Mouse (Mus musculus) hindbrain, embryonic 13.5 days (tissue): ENCODE results near the gene Kctd15. TPM values are rescaled to one million over a fixed set of nuclear protein-coding genes. Genes with fewer than 3 reads are reported as not detected.

Source experiments
- ATAC-seq: fragments of 200-750 bp; cut with Nextera tagmentation; 2 replicates; pipeline ENCODE4 v1.8.0; 2017; ENCODE audit warnings: moderate TSS enrichment; ENCODE audit not compliant: low FRiP score
- H3K27ac ChIP-seq: fragments of 300-500 bp; sonication (generic); 2 replicates; pipeline ENCODE4 v1.5.1; 2015; ENCODE audit warnings: inconsistent platforms, mild to moderate bottlenecking, moderate library complexity
- H3K27me3 ChIP-seq: fragments of 300-500 bp; sonication (generic); 2 replicates; pipeline ENCODE4 v1.6.1; 2015; ENCODE audit warnings: mild to moderate bottlenecking, inconsistent platforms
- H3K36me3 ChIP-seq: fragments of 300-500 bp; sonication (generic); 2 replicates; pipeline ENCODE4 v1.6.1; 2015; ENCODE audit warnings: mild to moderate bottlenecking, inconsistent platforms
- H3K4me1 ChIP-seq: fragments of 300-500 bp; sonication (generic); replicated peaks from 2 replicates; pipeline ENCODE4 v1.6.1; 2015; ENCODE audit warnings: inconsistent platforms
- H3K4me2 ChIP-seq: fragments of 300-500 bp; sonication (generic); 2 replicates; pipeline ENCODE4 v1.6.1; 2015; ENCODE audit warnings: inconsistent platforms, mild to moderate bottlenecking, moderate library complexity
- H3K4me3 ChIP-seq: fragments of 300-500 bp; sonication (generic); 2 replicates; pipeline ENCODE4 v1.5.1; 2015; ENCODE audit warnings: mild to moderate bottlenecking, inconsistent platforms
- H3K9ac ChIP-seq: fragments of 300-500 bp; sonication (generic); 2 replicates; pipeline ENCODE4 v1.6.1; 2015; ENCODE audit warnings: mild to moderate bottlenecking, inconsistent platforms
- H3K9me3 ChIP-seq: fragments of 300-500 bp; sonication (generic); 2 replicates; pipeline ENCODE4 v1.6.1; 2016; ENCODE audit warnings: inconsistent platforms
- WGBS: fragments of 180-500 bp; shearing (Covaris S2); methylation state at CpG from one replicate; pipeline ENCODE4 v1.1.7; 2015; 5-methylcytosine and 5-hydroxymethylcytosine counted together
- polyA plus RNA-seq: library from polyadenylated mRNA; unstranded; fragments of >200 nt; fragmentation: Nextera tagmentation; extraction: Ambion mirVana; gene quantifications from 2 replicates; pipeline ENCODE4 v1.2.1, GENCODE M21; 2015

Kctd15 gene
- polyA plus RNA-seq, 1 experiment from 2014 or later: 36.0 TPM

GRCm38 (mm10) chr7:34685176-34685575, 28.6 kb upstream of the Kctd15 start:
- no peak for ATAC-seq
- Histone ChIP-seq H3K36me3 (no peaks in the 10 kb centered on the region), H3K27ac (no peak overlapping the region), H3K4me2 (no peak overlapping the region), H3K9ac (no peak overlapping the region), H3K4me3 (no peak overlapping the region), H3K27me3 (no peaks in the 10 kb centered on the region), H3K9me3 (no peaks in the 10 kb centered on the region), H3K4me1 (peaks cover 36% of the 10 kb centered on the region)
- WGBS: 78% methylated on average over 4 of the region's 4 CpGs

DNA sequence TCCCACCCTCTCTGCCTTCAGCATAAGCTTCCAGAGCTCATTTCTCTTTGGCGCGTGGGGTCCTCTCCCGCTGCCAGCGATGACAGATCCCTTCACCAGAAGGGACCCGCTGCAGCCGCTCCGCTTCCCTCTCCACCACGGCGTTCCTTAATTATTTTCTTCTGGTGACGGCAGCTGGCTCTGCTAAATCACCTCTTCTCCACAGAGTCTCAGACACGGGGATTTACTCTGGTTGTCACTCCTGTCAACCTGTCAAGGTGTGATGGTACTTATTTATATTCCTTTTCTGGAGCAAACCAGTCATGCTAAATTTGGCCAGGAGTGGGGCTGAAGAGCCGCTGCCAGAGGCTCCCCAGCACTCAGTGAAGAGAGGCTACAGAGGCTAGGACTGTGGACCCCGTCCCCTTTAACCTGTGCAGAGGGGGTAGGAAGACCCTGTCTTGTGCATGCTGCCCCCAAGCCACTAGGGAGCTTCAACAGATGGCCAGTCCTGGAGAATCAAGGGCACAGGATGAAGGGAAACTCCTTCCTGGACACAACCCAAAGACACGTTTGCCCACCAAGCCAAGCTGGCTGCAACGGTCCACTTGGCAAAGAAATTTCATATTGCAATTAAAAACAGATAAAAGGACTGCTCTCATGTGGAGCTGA, 24.4 kb upstream of the Kctd15 start:
- no peak overlapping the region for H3K4me2 ChIP-seq

DNA sequence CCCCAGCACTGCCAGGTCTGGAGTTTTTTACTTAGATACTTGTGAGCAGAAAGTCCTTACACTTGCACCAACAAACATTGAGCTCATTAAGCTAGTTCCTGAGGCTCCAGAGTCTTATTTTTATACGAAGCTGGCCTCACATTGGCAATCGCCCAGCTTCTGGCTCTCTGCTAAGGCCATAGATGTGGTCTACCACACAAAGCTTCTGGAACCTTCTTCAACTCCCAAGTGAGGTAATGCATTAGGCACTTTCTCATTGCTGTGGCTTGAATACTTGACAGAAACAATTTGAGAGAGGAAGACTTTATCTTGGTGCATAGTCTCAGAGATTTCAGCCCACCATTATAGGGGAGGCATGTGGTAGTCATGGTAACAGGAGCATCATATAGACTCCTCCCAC, 23.4 kb upstream of the Kctd15 start:
- no peaks in the 10 kb centered on the region for H3K9me3 ChIP-seq
- no peak overlapping the region for H3K4me2 ChIP-seq
- no peak overlapping the region for H3K27ac ChIP-seq
- no peak for ATAC-seq
- H3K4me1 ChIP-seq: peaks cover 28% of the 10 kb centered on the region
- 86% methylated on average over 2 of the region's 2 CpGs for WGBS
- no peak overlapping the region for H3K4me3 ChIP-seq
- no peak overlapping the region for H3K9ac ChIP-seq
- H3K36me3 ChIP-seq: no peaks in the 10 kb centered on the region
- H3K27me3 ChIP-seq: peaks cover 12% of the 10 kb centered on the region

More for the DNA sequence above, 24.4 kb upstream of the Kctd15 start:
- Histone ChIP-seq H3K27ac (peak overlapping the region; percentile 60), H3K4me3 (no peak overlapping the region), H3K9me3 (no peaks in the 10 kb centered on the region), H3K4me1 (peaks cover 21% of the 10 kb centered on the region), H3K27me3 (peaks cover 2% of the 10 kb centered on the region), H3K9ac (no peak overlapping the region), H3K36me3 (no peaks in the 10 kb centered on the region)
- ATAC-seq: peak; percentile 53; the same call in 1 of the 2 replicates
- 39% methylated on average over 15 of the region's 15 CpGs for WGBS

DNA sequence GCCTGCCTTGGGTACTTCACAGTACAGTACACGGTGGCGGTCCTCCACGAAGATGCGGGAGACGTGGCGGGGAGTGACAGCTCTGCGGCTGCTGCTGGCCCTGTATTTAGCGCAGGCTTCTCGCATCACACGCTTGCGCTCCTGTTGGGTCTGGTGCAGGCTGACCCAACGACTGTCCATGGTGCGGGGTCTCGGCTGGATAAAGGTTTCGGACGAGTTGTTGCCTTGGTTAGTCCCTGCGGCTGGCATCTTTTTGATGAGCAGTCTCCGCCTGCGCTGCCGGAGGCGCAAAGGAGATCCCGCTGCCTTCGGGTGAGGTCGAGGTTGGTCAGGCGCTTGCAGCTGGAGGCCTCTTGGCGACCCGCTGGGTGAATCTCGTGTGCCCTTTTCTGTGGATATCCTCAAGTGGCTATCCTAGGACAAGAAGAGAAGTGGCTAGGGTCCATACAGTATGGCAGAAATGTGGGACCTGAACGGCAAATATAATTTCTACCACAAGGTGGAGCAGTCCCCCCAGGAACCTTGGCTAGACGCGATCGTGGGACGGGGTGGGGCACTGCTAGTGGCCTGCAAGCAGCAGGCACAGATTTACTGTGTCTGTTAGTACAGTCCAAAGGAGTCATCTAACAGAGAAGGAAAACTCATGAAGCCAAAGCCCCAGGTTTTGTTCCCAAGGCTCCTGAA, 19.4 kb upstream of the Kctd15 start:
- no peak overlapping the region for H3K27ac ChIP-seq
- no peaks in the 10 kb centered on the region for H3K9me3 ChIP-seq
- H3K9ac ChIP-seq: peak overlapping the region; percentile 43; the same call in 1 of the 2 replicates
- peak overlapping the region; percentile 57 for H3K4me2 ChIP-seq
- peaks cover 39% of the 10 kb centered on the region for H3K27me3 ChIP-seq
- 4% methylated on average over 33 of the region's 33 CpGs for WGBS
- H3K4me1 ChIP-seq: peaks cover 25% of the 10 kb centered on the region
- H3K4me3 ChIP-seq: peak overlapping the region; percentile 37
- no peaks in the 10 kb centered on the region for H3K36me3 ChIP-seq
- ATAC-seq: peak; percentile 31; the same call in 1 of the 2 replicates

GRCm38 (mm10) chr7:34675120-34675790, 18.7 kb upstream of the Kctd15 start:
- H3K36me3 ChIP-seq: no peaks in the 10 kb centered on the region
- H3K4me2 ChIP-seq: peak overlapping the region; percentile 57
- peak overlapping the region; percentile 43; the same call in 1 of the 2 replicates for H3K9ac ChIP-seq
- H3K4me1 ChIP-seq: peaks cover 18% of the 10 kb centered on the region
- WGBS: 13% methylated on average over 42 of the region's 42 CpGs
- no peak overlapping the region for H3K27ac ChIP-seq
- H3K4me3 ChIP-seq: peak overlapping the region; percentile 37
- no peaks in the 10 kb centered on the region for H3K9me3 ChIP-seq
- ATAC-seq: no peak
- H3K27me3 ChIP-seq: peaks cover 39% of the 10 kb centered on the region

DNA sequence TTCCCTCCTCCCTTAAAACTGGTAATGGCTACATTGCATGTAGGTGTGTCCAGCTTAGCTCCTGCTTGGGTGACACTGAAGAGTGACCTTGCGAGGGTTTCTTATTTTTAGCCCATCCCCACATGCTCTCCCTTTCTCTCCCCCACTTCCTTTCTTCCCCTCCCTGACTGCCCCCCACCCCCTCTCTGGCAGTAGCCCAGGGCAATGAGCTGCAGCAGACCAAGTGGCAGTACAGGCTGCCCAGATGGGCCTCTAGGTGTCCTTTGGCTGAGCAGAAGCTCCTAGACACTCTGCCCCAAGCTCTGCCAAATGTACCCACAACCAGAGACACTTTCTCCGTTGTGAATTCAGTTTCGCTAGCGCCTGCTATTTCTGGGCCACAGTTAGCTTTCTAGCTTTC, 16.4 kb upstream of the Kctd15 start:
- Histone ChIP-seq H3K9ac (no peak overlapping the region), H3K4me2 (no peak overlapping the region), H3K27ac (no peak overlapping the region), H3K27me3 (peaks cover 39% of the 10 kb centered on the region), H3K4me1 (peaks cover 20% of the 10 kb centered on the region), H3K4me3 (no peak overlapping the region), H3K9me3 (no peaks in the 10 kb centered on the region), H3K36me3 (no peaks in the 10 kb centered on the region)
- ATAC-seq: no peak
- 75% methylated on average over 4 of the region's 4 CpGs for WGBS

DNA sequence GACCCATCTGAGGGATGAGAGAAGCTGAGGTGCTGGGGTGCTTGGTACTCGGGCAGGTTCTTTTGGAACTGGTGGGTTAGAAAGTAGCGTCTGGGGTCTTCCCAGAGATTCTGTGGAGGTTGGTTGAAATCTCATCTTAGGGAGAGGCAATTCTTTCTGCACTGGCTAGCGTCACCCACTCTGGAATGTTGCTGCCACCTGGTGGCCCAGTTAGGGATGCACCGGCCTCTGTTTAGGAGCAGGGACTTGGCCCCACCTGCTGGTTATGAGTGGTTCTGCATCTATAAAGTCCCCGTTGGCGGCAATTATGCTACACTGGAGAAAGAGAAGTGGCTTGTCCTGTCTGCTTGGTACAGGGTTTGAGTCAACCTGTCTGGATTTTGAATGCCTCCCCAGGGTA, 15.4 kb upstream of the Kctd15 start:
- peak; percentile 74 for ATAC-seq
- 5% methylated on average over 6 of the region's 6 CpGs for WGBS
- Histone ChIP-seq H3K4me3 (no peak overlapping the region), H3K4me1 (peaks cover 20% of the 10 kb centered on the region), H3K27me3 (peaks cover 39% of the 10 kb centered on the region), H3K9ac (no peak overlapping the region), H3K36me3 (no peaks in the 10 kb centered on the region), H3K27ac (no peak overlapping the region), H3K9me3 (no peaks in the 10 kb centered on the region), H3K4me2 (no peak overlapping the region)

GRCm38 (mm10) chr7:34670778-34671177, 14.2 kb upstream of the Kctd15 start:
- H3K27ac ChIP-seq: no peak overlapping the region
- H3K9ac ChIP-seq: no peak overlapping the region
- no peak for ATAC-seq
- 87% methylated on average over 3 of the region's 3 CpGs for WGBS
- H3K4me2 ChIP-seq: no peak overlapping the region
- no peaks in the 10 kb centered on the region for H3K9me3 ChIP-seq
- H3K27me3 ChIP-seq: peaks cover 36% of the 10 kb centered on the region
- H3K4me1 ChIP-seq: peaks cover 17% of the 10 kb centered on the region
- no peak overlapping the region for H3K4me3 ChIP-seq
- no peaks in the 10 kb centered on the region for H3K36me3 ChIP-seq

GRCm38 (mm10) chr7:34669336-34669735, 12.8 kb upstream of the Kctd15 start:
- Histone ChIP-seq H3K27ac (no peak overlapping the region), H3K4me2 (no peak overlapping the region), H3K4me1 (peaks cover 7% of the 10 kb centered on the region; the same call in 1 of the 2 replicates), H3K27me3 (peaks cover 21% of the 10 kb centered on the region), H3K9ac (no peak overlapping the region), H3K9me3 (no peaks in the 10 kb centered on the region), H3K4me3 (no peak overlapping the region), H3K36me3 (no peaks in the 10 kb centered on the region)
- no peak for ATAC-seq
- 21% methylated on average over 9 of the region's 9 CpGs for WGBS

- Histone ChIP-seq H3K4me2 (no peak overlapping the region), H3K9ac (no peak overlapping the region), H3K36me3 (no peaks in the 10 kb centered on the region), H3K4me1 (peaks cover 8% of the 10 kb centered on the region), H3K27me3 (peaks cover 7% of the 10 kb centered on the region; the same call in 1 of the 2 replicates), H3K9me3 (no peaks in the 10 kb centered on the region), H3K4me3 (no peak overlapping the region), H3K27ac (no peak overlapping the region)
- no peak for ATAC-seq
- WGBS: 76% methylated on average over 16 of the region's 16 CpGs
Measured at GRCm38 (mm10) chr7:34667874-34668273, 11.3 kb upstream of the Kctd15 start.

DNA sequence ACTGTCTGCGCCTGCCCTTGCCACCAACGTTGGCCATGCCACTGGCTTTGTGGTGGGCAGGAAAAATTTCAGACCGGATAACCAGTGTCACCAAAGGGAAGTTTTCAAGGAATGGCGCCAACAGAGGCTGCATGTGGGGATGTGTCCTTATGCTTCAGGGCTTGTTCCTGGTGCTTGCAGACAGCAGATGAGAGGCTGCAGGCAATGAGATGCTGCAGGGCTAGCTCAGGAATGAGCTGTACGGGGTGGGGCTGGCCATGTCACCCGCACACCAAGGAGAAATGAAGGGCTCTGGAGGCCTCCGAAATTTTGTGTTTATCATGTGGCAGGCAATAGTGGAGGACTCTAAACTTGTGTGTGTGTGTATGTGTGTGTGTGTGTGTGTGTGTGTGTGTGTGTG, 6.6 kb upstream of the Kctd15 start:
- 51% methylated on average over 7 of the region's 7 CpGs for WGBS
- H3K27me3 ChIP-seq: no peaks in the 10 kb centered on the region
- no peak overlapping the region for H3K4me2 ChIP-seq
- no peak for ATAC-seq
- H3K4me3 ChIP-seq: no peak overlapping the region
- H3K36me3 ChIP-seq: no peaks in the 10 kb centered on the region
- H3K4me1 ChIP-seq: peaks cover 14% of the 10 kb centered on the region
- H3K9me3 ChIP-seq: no peaks in the 10 kb centered on the region
- peak overlapping the region; percentile 52; the same call in 1 of the 2 replicates for H3K27ac ChIP-seq
- H3K9ac ChIP-seq: no peak overlapping the region

GRCm38 (mm10) chr7:34662227-34662626, 5.7 kb upstream of the Kctd15 start:
- Histone ChIP-seq H3K36me3 (no peaks in the 10 kb centered on the region), H3K27me3 (no peaks in the 10 kb centered on the region), H3K9ac (0 out of 2 replicates have a peak overlapping the region, but pooled peaks have one; percentile 49), H3K9me3 (no peaks in the 10 kb centered on the region), H3K4me2 (no peak overlapping the region), H3K4me3 (no peak overlapping the region), H3K27ac (peak overlapping the region; percentile 58; the same call in 1 of the 2 replicates), H3K4me1 (peaks cover 14% of the 10 kb centered on the region)
- no peak for ATAC-seq
- 11% methylated on average over 5 of the region's 5 CpGs for WGBS
